Comparison of ENCODE assay signal across 7 mouse cellular contexts in genomic region chr5:147075103-147076025, GRCm38 (mm10). TPM values are rescaled to one million over a fixed set of nuclear protein-coding genes. Genes with fewer than 3 reads are reported as not detected.
DNase-seq lines count a peak whose midpoint lies in the region; ATAC-seq and TF ChIP-seq lines count a peak whose summit lies in the region.

No protein-coding gene starts in this region.

- peaks cover 15 to 32% of the 10 kb centered on the region in 2 experiments for H3K36me3 ChIP-seq in MEL (ENCODE audit: control insufficient read depth in 1 of 2, insufficient read depth in 2 of 2, low read length in 2 of 2)
- H3K36me3 ChIP-seq in limb, embryonic 12.5 days = peaks cover 14% of the 10 kb centered on the region; the same call in 1 of the 2 replicates
- no peaks in the 10 kb centered on the region for H3K36me3 ChIP-seq in midbrain, embryonic 16.5 days (ENCODE audit: control insufficient read depth, insufficient read depth, low read length)

- H3K9me3 ChIP-seq in MEL (replicated peaks; ENCODE audit: insufficient read depth, low read length) = no peaks in the 10 kb centered on the region
- no peaks in the 10 kb centered on the region for H3K9me3 ChIP-seq in limb, embryonic 12.5 days
- no peaks in the 10 kb centered on the region for H3K9me3 ChIP-seq in midbrain, embryonic 16.5 days (replicated peaks; ENCODE audit: control insufficient read depth, low read length, poor library complexity, severe bottlenecking)

- H3K4me3 ChIP-seq in MEL (ENCODE audit: control insufficient read depth in 1 of 2, insufficient read depth in 1 of 2, low read depth in 2 of 2, low read length in 2 of 2) = peak overlapping the region; percentile 92 to 97
- peak overlapping the region; percentile 78 for H3K4me3 ChIP-seq in brown adipose tissue, adult 24 weeks (ENCODE audit: insufficient read depth, low read depth, low read length)
- peak overlapping the region; percentile 81 for H3K4me3 ChIP-seq in limb, embryonic 12.5 days (replicated peaks)
- peak overlapping the region; percentile 92 for H3K4me3 ChIP-seq in midbrain, embryonic 16.5 days (ENCODE audit: low read depth, low read length)

- TF ChIP-seq POLR2A in MEL (IDR thresholded peaks at IDR 0.05; ENCODE audit: control insufficient read depth in 1 of 2, insufficient read depth in 1 of 2, low read depth in 1 of 2, low read length in 2 of 2, poor library complexity in 1 of 2) = no peak; a peak in 1 of 4 replicates

- 15% methylated on average over 21 of the region's 21 CpGs for WGBS in limb, embryonic 12.5 days
- WGBS in midbrain, embryonic 16.5 days = 19% methylated on average over 21 of the region's 21 CpGs

- intact Hi-C loops in heart, postnatal 10 days (cut with DNase I) = loop anchor here (2.0 to 10.0 kb wide), 3 partner anchors 39 to 241 kb away; partner anchors contain the start of genes Mtif3 and Rpl21

- TF ChIP-seq RAD21 in MEL (IDR thresholded peaks at IDR 0.05; ENCODE audit: low read depth, low read length) = no peak

- no peaks in the 10 kb centered on the region for H3K27me3 ChIP-seq in MEL (ENCODE audit: control insufficient read depth in 1 of 2, insufficient read depth in 2 of 2, low read length in 2 of 2)
- H3K27me3 ChIP-seq in limb, embryonic 12.5 days = no peaks in the 10 kb centered on the region
- H3K27me3 ChIP-seq in midbrain, embryonic 16.5 days (ENCODE audit: control insufficient read depth, insufficient read depth, low read depth, low read length) = no peaks in the 10 kb centered on the region

- no peak for TF ChIP-seq CTCF in MEL (IDR thresholded peaks at IDR 0.05 in 2 of 3, conservative IDR thresholded peaks at IDR 0.05 in 1 of 3; ENCODE audit: control insufficient read depth in 1 of 3, insufficient read depth in 1 of 3, low read depth in 2 of 3, low read length in 3 of 3, poor library complexity in 1 of 3, severe bottlenecking in 1 of 3)

- peaks cover 81% of the 10 kb centered on the region for H3K79me2 ChIP-seq in MEL (ENCODE audit: control insufficient read depth, insufficient read depth, low read length, poor library complexity)

- ATAC-seq in limb, embryonic 12.5 days (ENCODE audit: insufficient number of reproducible peaks, insufficient read depth, low FRiP score, low TSS enrichment, low read depth) = no peak
- ATAC-seq in midbrain, embryonic 16.5 days = no peak
- ATAC-seq in activated CD4-positive, CD25-positive, alpha-beta regulatory T cell, adult 4 months = no peak
- ATAC-seq in megakaryocyte-erythroid progenitor cell, adult 5-6 weeks (replicated peaks; ENCODE audit: low FRiP score, low TSS enrichment, poor library complexity, severe bottlenecking) = no peak

- TF ChIP-seq EP300 in MEL (IDR thresholded peaks at IDR 0.05; ENCODE audit: low read depth in 1 of 2, low read length in 2 of 2) = peak in 1 of 2 experiments; percentile 17; a peak in 1 of 4 replicates

- H3K9ac ChIP-seq in MEL (ENCODE audit: control insufficient read depth, low read depth, low read length, poor library complexity, severe bottlenecking) = peak overlapping the region; percentile 96
- peak overlapping the region; percentile 78 for H3K9ac ChIP-seq in limb, embryonic 12.5 days (replicated peaks)
- peak overlapping the region; percentile 75 for H3K9ac ChIP-seq in midbrain, embryonic 16.5 days (ENCODE audit: low read depth, low read length)

- H3K4me2 ChIP-seq in limb, embryonic 12.5 days = peak overlapping the region; percentile 88
- peak overlapping the region; percentile 94 for H3K4me2 ChIP-seq in midbrain, embryonic 16.5 days (ENCODE audit: low read length)

- peak overlapping the region; percentile 73 for H3K27ac ChIP-seq in MEL (ENCODE audit: control insufficient read depth, low read depth, low read length)
- peak overlapping the region; percentile 91 for H3K27ac ChIP-seq in brown adipose tissue, adult 24 weeks (replicated peaks; ENCODE audit: low read depth, low read length)
- H3K27ac ChIP-seq in limb, embryonic 12.5 days = peak overlapping the region; percentile 79
- no peak overlapping the region for H3K27ac ChIP-seq in midbrain, embryonic 16.5 days (ENCODE audit: low read length)

- DNase-seq in MEL (ENCODE audit: low read depth, low spot score) = peak; percentile 84
- peak; percentile 76 to 79 for DNase-seq in heart, postnatal 10 days

- peaks cover 8 to 26% of the 10 kb centered on the region in 2 experiments for H3K4me1 ChIP-seq in MEL (ENCODE audit: control insufficient read depth in 1 of 2, insufficient read depth in 2 of 2, low read length in 2 of 2)
- peaks cover 30% of the 10 kb centered on the region for H3K4me1 ChIP-seq in brown adipose tissue, adult 24 weeks (ENCODE audit: control insufficient read depth, insufficient read depth, insufficient read length, low read length)
- H3K4me1 ChIP-seq in limb, embryonic 12.5 days (replicated peaks) = peaks cover 19% of the 10 kb centered on the region
- H3K4me1 ChIP-seq in midbrain, embryonic 16.5 days (ENCODE audit: control insufficient read depth, insufficient read depth, low read length) = peaks cover 16% of the 10 kb centered on the region

TF ChIP-seq in MEL, 35 proteins besides CTCF, POLR2A, EP300 and RAD21:
- TF ChIP-seq TBP (IDR thresholded peaks at IDR 0.05; ENCODE audit: low read depth, low read length) (peak; percentile 59; the same call in 1 of the 2 replicates), POLR2AphosphoS5 (IDR thresholded peaks at IDR 0.05; ENCODE audit: borderline replicate concordance, low read depth, low read length) (no peak), ZNF384 (IDR thresholded peaks at IDR 0.05; ENCODE audit: low read depth, low read length) (peak; percentile 91), NELFE (IDR thresholded peaks at IDR 0.05; ENCODE audit: low read depth, low read length) (no peak), GATA1 (IDR thresholded peaks at IDR 0.05; ENCODE audit: low read depth, low read length) (0 out of 2 replicates have a peak, but pooled peaks have one; percentile 6), SIN3A (IDR thresholded peaks at IDR 0.05; ENCODE audit: low read length) (peak; percentile 70), MYC (IDR thresholded peaks at IDR 0.05; ENCODE audit: low read depth, low read length) (peak; percentile 91), MXI1 (IDR thresholded peaks at IDR 0.05; ENCODE audit: low read depth, low read length) (peak; percentile 89), E2F4 (IDR thresholded peaks at IDR 0.05; ENCODE audit: borderline replicate concordance, low read depth, low read length) (peak; percentile 73; the same call in 1 of the 2 replicates), CHD2 (IDR thresholded peaks at IDR 0.05; ENCODE audit: low read length) (no peak), MAX (IDR thresholded peaks at IDR 0.05; ENCODE audit: low read length) (peak; percentile 55; the same call in 1 of the 2 replicates)

RNA-seq across cellular contexts. Expression of gene Lnx2, which starts 1.0 kb away (rescaled TPM):
- 19.4 and 22.0 TPM in 2 replicates for total RNA-seq in MEL (2012; rRNA removed)
- 10 to 100 TPM in 1 of 2 experiments, not detected in 1; 26.1 TPM for polyA plus RNA-seq in MEL (2012; ENCODE audit: insufficient read depth in 1 of 2, insufficient read length in 2 of 2, low read depth in 1 of 2, low replicate concordance in 2 of 2, missing spikeins in 1 of 2)
- 6.6 and 7.0 TPM in 2 replicates for polyA plus RNA-seq in brown adipose tissue, adult 24 weeks (2012; ENCODE audit: insufficient read depth, insufficient read length, missing spikeins)
- total RNA-seq in heart, postnatal 10 days (2021) = 10 to 100 TPM; 17.9 to 20.5 TPM
- 10.0 and 11.0 TPM in 2 replicates for polyA plus RNA-seq in limb, embryonic 12.5 days (2016; fragmentation: Nextera tagmentation; extraction: Ambion mirVana)
- polyA plus RNA-seq in midbrain, embryonic 16.5 days (2015; fragmentation: Nextera tagmentation; extraction: Ambion mirVana) = 4.5 and 5.0 TPM in 2 replicates
- 10 to 100 TPM; 19.3 to 24.8 TPM for polyA plus RNA-seq in activated CD4-positive, CD25-positive, alpha-beta regulatory T cell, adult 4 months (2017; shearing (Covaris generic))
- total RNA-seq in megakaryocyte-erythroid progenitor cell, adult 5-6 weeks (2014; fragmentation: Nextera tagmentation) = 7.2 and 7.6 TPM in 2 replicates
- total RNA-seq in megakaryocyte-erythroid progenitor cell, adult 5-6 weeks (2017) = 3.3 and 7.9 TPM in 2 replicates

RNA-seq across cellular contexts. Expression of gene Polr1d, which starts 1.5 kb away (rescaled TPM):
- 460 and 506 TPM in 2 replicates for total RNA-seq in MEL (2012; rRNA removed)
- 100 to 1,000 TPM; 185 to 388 TPM for polyA plus RNA-seq in MEL (2012; ENCODE audit: insufficient read depth in 1 of 2, insufficient read length in 2 of 2, low read depth in 1 of 2, low replicate concordance in 2 of 2, missing spikeins in 1 of 2)
- 203 and 223 TPM in 2 replicates for polyA plus RNA-seq in brown adipose tissue, adult 24 weeks (2012; ENCODE audit: insufficient read depth, insufficient read length, missing spikeins)
- total RNA-seq in heart, postnatal 10 days (2021) = 10 to 100 TPM; 83.7 to 88.3 TPM
- polyA plus RNA-seq in limb, embryonic 12.5 days (2016; fragmentation: Nextera tagmentation; extraction: Ambion mirVana) = 113 and 114 TPM in 2 replicates
- polyA plus RNA-seq in midbrain, embryonic 16.5 days (2015; fragmentation: Nextera tagmentation; extraction: Ambion mirVana) = 87.6 and 89.7 TPM in 2 replicates
- polyA plus RNA-seq in activated CD4-positive, CD25-positive, alpha-beta regulatory T cell, adult 4 months (2017; shearing (Covaris generic)) = 100 to 1,000 TPM; 179 to 194 TPM
- total RNA-seq in megakaryocyte-erythroid progenitor cell, adult 5-6 weeks (2014; fragmentation: Nextera tagmentation) = 145 and 195 TPM in 2 replicates
- 149 and 191 TPM in 2 replicates for total RNA-seq in megakaryocyte-erythroid progenitor cell, adult 5-6 weeks (2017)
